Mouse (Mus musculus) left cerebral cortex, postnatal 4 days (tissue): ENCODE data around the gene Eif3g. TPM values are rescaled to one million over a fixed set of nuclear protein-coding genes. Genes with fewer than 3 reads are reported as not detected.

Source experiments
- DNase-seq: peaks from one replicate; pipeline ENCODE4 v3.0.0-alpha.2; 2022
- intact Hi-C: fragments of 180-260 bp; cut with DNase I; formaldehyde crosslinking; loops from one replicate; pipeline ENCODE4 v1.15.1; 2025
- microRNA-seq: library from miRNA; unstranded; fragments of <30 nt; microRNA quantifications from one replicate; pipeline ENCODE4 v1.2.0, GENCODE M21; 2022
- total RNA-seq, 2 experiments: library from RNA; stranded (reverse); gene quantifications; 2 replicates each; pipeline ENCODE4 v1.2.3; 2021

Gene Eif3g
- total RNA-seq, 2 experiments from 2014 or later = 144 to 147 TPM

- no peak for DNase-seq
- intact Hi-C loops = no loop called here
These were observed 31.5 kb downstream of the Eif3g start for GRCm38 (mm10) chr9:20866879-20867278.

- intact Hi-C loops = no loop called here
- no peak for DNase-seq
These were observed 36.2 kb downstream of the Eif3g start for GRCm38 (mm10) chr9:20862225-20862624.

- intact Hi-C loops = no loop called here
- peak; percentile 41 for DNase-seq
These were observed 36.6 kb downstream of the Eif3g start for GRCm38 (mm10) chr9:20861821-20862220.

GRCm38 (mm10) chr9:20859926-20860325 is 38.5 kb downstream of the Eif3g start:
- intact Hi-C loops = no loop called here

GRCm38 (mm10) chr9:20857131-20857530 is 41.3 kb downstream of the Eif3g start:
- intact Hi-C loops = no loop called here
- no peak for DNase-seq

More at GRCm38 (mm10) chr9:20859926-20860325, 38.5 kb downstream of the Eif3g start:
- no peak for DNase-seq

GRCm38 (mm10) chr9:20850179-20850578 is 48.2 kb downstream of the Eif3g start:
- intact Hi-C loops = no loop called here
- no peak for DNase-seq

Small RNA genes lying within 50 kb of the gene (microRNA-seq; reads per million reads assigned to microRNA genes)
- gene Mir7081 = 0.90 reads per million

Other genes starting within 250 kb of the Eif3g start
- 10 to 100 TPM; 27.0 to 28.4 TPM for gene Pin1, start 246.5 kb downstream of the Eif3g start, total RNA-seq
- gene Olfm2, start 152.3 kb downstream of the Eif3g start, total RNA-seq = 100 to 1,000 TPM; 229 to 241 TPM
- gene Col5a3, start 83.6 kb downstream of the Eif3g start, total RNA-seq = 1 to 10 TPM in 1 of 2 experiments, under 1 TPM in 1; 0.90 to 1.2 TPM
- gene Rdh8, start 80.1 kb downstream of the Eif3g start, total RNA-seq = not detected
- 10 to 100 TPM; 33.3 to 42.2 TPM for gene A230050P20Rik, start 30.0 kb downstream of the Eif3g start, total RNA-seq
- 10 to 100 TPM in 1 of 2 experiments, 1 to 10 TPM in 1; 9.9 to 10.9 TPM for gene Angptl6, start 18.9 kb downstream of the Eif3g start, total RNA-seq
- gene Ppan, start 10.4 kb downstream of the Eif3g start, total RNA-seq = 10 to 100 TPM; 37.9 to 43.0 TPM
- gene Dnmt1, start 61.3 kb upstream of the Eif3g start, total RNA-seq = 10 to 100 TPM; 86.1 to 88.5 TPM
- gene S1pr2, start 78.2 kb upstream of the Eif3g start, total RNA-seq = 1 to 10 TPM; 4.5 to 5.5 TPM
- gene Mrpl4, start 104.1 kb upstream of the Eif3g start, total RNA-seq = 10 to 100 TPM; 45.2 to 49.3 TPM
- gene Icam1, start 117.4 kb upstream of the Eif3g start, total RNA-seq = 1 to 10 TPM; 2.5 to 2.8 TPM
- not detected for gene Icam4, start 130.8 kb upstream of the Eif3g start, total RNA-seq
- 10 to 100 TPM; 28.1 to 41.3 TPM for gene Icam5, start 133.4 kb upstream of the Eif3g start, total RNA-seq
- gene Zglp1, start 168.5 kb upstream of the Eif3g start, total RNA-seq = not detected
- 1 to 10 TPM; 1.9 TPM for gene Gm49373, start 174.5 kb upstream of the Eif3g start, total RNA-seq
- 10 to 100 TPM; 36.6 to 38.2 TPM for gene Fdx1l, start 175.0 kb upstream of the Eif3g start, total RNA-seq
- gene Gm38431, start 193.4 kb upstream of the Eif3g start, total RNA-seq = 1 to 10 TPM; 3.3 to 4.1 TPM
- gene Raver1, start 193.4 kb upstream of the Eif3g start, total RNA-seq = 10 to 100 TPM; 36.8 to 37.9 TPM
- gene Tyk2, start 232.6 kb upstream of the Eif3g start, total RNA-seq = 10 to 100 TPM; 16.1 to 16.7 TPM